Mouse (Mus musculus): ENCODE results near the gene Hspg2.

Hspg2 gene

GRCm38 (mm10) chr4:137460676-137461075 lies 7.9 kb upstream of the Hspg2 start:
- no peak for DNase-seq (ENCODE audit: extremely low spot score, low spot score)

DNA sequence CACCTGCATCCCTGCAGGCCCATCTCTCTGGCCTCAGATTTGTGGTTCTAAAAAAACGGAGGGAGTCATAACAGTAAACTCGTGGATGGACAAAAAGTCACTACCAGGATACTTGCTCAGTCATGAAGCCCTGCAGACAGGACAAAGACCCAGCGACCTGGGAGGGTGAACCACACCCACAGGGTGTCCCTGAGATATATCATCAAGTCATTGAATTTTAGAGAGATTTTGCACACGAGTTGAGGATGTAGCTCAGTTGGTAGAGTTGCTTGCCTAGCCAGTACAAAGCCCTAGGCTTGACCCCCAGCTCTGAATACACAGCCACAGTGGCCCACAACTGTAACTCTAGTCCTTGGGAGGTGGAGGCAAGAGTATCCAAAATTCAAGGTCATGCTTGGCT lies 7.4 kb upstream of the Hspg2 start:
- DNase-seq (ENCODE audit: extremely low spot score, low spot score), result no peak

DNA sequence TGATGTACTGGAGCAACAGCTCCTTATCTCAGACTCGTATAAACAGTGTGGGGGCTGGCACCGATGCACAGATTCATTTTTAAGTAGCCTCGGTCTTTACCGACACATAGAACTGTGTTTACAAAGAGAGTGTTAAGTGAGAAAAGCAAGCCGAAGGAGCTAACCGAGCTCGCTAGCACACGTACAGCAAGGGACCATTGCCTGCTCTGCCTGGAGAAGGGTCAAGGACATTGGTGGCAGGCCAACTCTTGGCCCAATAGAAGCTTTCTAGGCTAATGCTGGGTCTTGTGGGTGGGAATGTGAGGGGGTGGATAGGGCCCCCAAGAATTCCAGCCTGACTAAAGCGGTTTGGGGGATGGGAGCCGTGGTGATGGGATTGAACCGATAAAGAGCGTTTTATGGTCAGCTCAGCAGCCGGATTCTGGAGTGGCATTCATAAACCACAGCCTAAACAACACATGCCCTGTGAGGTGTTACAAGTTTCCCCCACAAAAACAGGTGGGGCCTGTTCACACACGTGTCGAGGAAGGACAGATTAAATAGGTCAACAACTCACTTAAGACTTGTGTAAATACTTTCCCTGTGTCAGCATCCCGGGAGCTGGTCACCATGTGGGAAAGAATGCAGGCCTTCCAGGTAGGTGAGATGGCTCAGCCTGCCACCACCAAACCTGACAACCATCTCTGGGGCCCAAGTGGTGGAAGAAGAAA lies 6.4 kb upstream of the Hspg2 start:
- no peak for DNase-seq (ENCODE audit: extremely low spot score, low spot score)

DNA sequence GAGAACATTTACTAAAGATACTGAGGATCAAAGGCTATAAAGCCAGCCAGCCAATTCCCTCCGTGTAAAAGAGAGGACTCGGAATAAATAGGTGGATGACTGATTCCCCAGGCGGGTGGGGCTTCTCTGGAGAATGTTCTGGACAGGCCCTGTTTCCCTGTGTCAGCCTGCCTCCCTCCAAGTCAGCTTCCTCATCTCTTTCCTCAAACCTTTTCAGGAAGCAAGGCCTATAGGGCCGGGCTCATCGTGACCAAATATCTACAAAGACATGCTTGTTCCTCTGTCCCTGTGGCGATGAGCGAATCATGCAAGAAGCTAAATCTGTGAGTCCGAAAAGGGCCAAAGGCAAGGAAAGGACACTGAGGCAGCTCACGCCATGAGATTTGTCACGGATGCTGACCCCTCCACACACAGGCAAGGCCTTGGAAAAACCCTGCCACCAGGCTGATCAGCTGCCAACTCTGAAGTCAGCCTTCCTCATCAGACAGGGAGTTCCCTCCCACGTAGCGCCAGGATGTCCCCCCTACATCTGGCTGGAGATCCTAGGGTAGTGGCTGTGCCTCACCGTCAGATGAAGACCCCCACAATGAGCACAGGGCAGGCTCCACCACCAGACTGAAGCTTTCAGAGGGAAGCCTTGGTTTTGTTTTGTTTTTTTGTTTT lies 3.3 kb upstream of the Hspg2 start:
- no peak for DNase-seq (ENCODE audit: extremely low spot score, low spot score)

GRCm38 (mm10) chr4:137466991-137467390 lies 1.6 kb upstream of the Hspg2 start:
- DNase-seq (ENCODE audit: extremely low spot score, low spot score), result no peak

DNA sequence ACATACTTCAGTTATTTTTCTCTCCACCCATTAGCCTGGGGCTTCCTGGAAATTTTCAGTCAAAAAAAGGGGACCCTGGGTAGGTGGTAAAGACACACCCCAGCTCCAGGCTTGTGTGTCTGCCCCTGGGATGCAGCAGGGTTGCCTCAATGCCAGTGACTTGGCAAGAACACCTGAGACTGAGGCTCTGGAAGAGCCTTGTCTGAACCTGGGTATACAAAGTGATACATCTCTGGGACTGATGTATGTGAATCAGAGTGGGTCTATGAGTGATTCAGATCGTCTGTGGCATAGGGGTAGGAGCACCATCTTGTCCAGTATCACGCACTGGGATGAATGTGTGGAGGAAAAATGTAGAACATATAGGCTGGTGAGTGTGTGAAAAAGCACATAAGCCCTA lies 1.0 kb upstream of the Hspg2 start:
- DNase-seq (ENCODE audit: extremely low spot score, low spot score), result no peak

DNA sequence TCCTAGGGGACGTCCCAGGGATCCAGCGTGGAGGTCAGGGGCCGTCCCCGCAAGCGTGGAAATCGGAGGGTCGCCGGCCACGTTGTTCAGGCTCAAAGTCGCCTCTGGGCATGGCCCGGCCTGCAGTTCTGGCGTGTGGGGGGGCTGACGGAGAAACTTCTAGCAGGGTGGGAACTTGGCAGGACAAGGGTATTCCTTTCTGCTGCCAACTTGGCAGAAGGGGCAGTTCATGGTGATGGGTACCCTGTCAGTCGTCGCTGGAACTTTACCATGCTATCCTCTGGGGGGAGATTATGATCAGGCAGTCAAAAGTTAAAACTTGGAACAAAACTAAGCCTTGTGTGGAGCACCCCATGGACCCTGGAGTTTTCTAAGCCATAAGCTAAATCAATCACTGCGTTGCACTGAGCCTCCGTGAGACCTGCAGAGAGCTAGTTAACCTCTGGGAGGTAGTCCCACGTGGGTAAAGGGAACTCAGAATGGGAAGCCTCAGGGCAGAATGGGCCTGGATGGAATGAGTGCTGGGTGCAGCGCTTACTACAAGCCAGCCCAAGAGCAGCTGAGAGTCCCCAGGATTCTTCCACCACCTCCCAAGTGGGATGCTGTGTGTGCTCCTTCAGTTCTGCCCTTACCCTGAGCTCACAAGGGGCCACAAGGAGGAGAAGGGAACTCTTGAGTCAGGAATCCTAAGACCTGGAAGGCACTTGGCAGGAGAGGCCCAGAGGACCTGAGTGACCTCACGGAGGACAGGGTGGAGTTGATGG lies 694 bp downstream of the Hspg2 start:
- no peak for DNase-seq (ENCODE audit: extremely low spot score, low spot score)

DNA sequence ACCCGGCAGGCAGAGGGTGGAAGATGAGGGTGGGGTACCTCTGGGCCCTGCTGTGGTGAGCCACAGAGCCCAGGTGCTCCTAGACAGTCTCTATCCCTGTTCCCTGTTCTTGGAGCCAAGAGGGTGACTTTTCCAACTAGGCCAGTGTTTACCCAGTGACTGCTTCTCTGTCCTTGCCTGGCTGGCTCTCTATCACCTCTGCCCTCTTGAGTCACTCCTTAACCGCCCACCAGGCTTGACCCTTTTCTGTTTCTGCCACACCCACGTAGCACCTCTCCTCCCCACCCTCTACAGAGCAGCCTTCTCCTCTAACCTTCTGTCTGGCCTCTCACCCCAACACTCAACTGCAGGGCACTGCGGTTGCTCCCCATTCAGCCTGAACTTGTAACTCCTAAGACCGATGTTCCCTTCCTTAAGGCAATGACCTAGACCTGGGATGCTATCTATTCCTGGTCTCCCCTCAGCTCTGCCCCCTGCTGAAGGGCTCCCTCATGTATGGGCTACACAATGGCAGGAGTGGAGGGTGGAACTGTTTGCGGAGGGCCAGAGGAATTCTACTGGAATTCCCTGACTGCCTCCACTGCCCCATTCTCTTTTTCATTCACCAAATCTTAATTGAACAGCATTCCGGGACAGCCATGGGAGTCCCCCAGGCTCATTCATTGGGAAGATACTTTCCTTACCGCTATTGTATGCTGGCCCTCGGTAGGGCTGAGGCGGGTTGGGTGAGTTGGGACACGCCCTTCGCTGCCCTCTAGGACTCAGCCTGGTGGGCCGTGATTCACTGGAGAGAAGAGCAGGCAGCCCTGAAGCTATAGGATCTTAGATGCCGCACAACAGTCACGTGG lies 1.5 kb downstream of the Hspg2 start:
- DNase-seq (ENCODE audit: extremely low spot score, low spot score), result no peak

GRCm38 (mm10) chr4:137470701-137471317 lies 2.2 kb downstream of the Hspg2 start:
- DNase-seq (ENCODE audit: extremely low spot score, low spot score), result no peak

GRCm38 (mm10) chr4:137471326-137471725 lies 2.8 kb downstream of the Hspg2 start:
- DNase-seq (ENCODE audit: extremely low spot score, low spot score), result no peak

- DNase-seq (ENCODE audit: extremely low spot score, low spot score), result no peak
These were observed 4.7 kb downstream of the Hspg2 start for GRCm38 (mm10) chr4:137473240-137473639.

GRCm38 (mm10) chr4:137473701-137474388 lies 5.3 kb downstream of the Hspg2 start:
- DNase-seq (ENCODE audit: extremely low spot score, low spot score), result no peak

GRCm38 (mm10) chr4:137474694-137475093 lies 6.1 kb downstream of the Hspg2 start:
- no peak for DNase-seq (ENCODE audit: extremely low spot score, low spot score)

- DNase-seq (ENCODE audit: extremely low spot score, low spot score), result no peak
These were observed 6.9 kb downstream of the Hspg2 start for GRCm38 (mm10) chr4:137475271-137476050.

DNA sequence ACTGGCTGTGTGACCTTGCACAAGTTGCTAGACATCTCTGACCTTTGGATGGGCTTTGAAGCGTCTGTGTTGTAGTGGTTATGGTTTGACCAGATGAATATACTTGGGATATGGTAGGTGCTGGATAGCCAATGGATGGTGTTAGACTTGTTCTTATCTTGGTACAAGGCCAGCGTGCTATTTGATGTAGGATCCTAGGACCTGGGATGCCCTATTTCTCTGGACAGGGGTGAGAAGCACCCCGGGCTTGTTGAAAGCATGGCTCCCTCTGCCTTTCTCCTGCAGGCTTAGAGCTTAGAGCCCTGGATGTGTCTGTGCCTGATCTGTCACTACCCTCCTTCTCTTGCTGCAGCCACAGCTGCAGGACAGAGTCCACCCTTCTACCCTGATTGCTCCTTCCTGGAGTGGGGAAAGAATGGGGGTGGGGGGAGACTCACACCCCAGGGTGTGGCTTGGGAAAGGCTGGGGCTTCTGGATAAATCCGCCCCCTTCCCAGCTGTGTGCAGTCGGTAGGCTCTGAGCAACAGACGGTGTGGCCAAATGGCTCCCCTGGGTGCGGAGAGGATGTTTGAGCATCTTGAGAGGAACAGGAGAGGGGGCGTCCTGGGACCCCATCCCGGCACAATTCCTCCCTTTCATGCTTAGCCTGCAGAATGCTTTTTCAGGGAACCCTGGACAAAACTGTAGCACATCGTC lies 7.6 kb downstream of the Hspg2 start:
- DNase-seq (ENCODE audit: extremely low spot score, low spot score), result no peak

DNA sequence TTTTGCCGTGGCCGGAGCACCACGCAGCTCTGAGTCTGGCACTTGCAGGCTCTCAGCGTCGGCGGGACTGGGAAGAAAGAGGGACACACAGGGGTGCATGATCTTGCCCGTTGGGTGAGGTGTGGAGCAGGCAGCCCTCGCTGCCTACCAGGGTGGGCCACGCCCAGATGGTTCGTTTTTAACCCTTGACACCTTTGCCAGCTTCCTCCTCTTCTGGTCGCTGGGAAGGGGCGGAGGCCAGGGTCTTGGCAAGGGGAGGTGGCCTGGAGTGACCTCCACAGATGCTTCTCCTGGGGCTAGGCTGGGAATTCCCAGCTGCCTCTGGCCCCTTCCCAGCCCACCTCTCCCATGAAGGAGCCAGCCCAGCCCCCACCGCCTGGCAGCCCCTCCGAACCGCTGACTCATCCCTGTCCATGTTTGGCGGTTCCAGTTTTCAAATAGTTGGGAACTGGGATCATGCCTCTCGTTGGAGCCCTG lies 8.2 kb downstream of the Hspg2 start:
- no peak for DNase-seq (ENCODE audit: extremely low spot score, low spot score)

DNA sequence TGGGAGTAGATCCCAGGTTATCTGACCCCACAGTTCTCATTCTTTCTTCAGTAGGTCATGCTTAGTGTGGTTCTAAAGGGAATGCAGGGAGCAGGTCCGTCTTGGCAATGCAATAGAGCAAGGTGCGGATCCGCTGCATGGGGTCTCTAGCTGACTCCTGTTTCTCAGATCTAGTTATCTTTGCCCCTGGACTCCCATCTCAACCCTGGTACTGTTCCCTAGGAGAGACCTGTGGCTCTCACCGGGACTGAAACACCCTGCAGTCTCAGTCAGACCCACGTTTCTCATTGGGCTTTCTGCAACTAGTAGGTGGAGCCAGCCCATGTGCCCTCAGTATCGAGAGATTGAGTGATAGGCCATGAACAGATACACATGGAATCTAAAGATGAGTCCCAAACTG lies 9.0 kb downstream of the Hspg2 start:
- no peak for DNase-seq (ENCODE audit: extremely low spot score, low spot score)

- DNase-seq (ENCODE audit: extremely low spot score, low spot score), result no peak
These were observed 9.7 kb downstream of the Hspg2 start for GRCm38 (mm10) chr4:137478306-137478705.

- no peak for DNase-seq (ENCODE audit: extremely low spot score, low spot score)
These were observed 11.2 kb downstream of the Hspg2 start for GRCm38 (mm10) chr4:137479757-137480156.
